Mouse (Mus musculus) megakaryocyte progenitor cell, adult 5-6 weeks (primary cell): ENCODE measurements around the gene Tbcd. TPM values are rescaled to one million over a fixed set of nuclear protein-coding genes. Genes with fewer than 3 reads are reported as not detected.
A peak's percentile ranks its signal among the peaks of the same experiment; 100 is the strongest.

Experiments used
- ATAC-seq: replicated peaks from 2 replicates; pipeline ENCODE4 v1.8.0; 2016; ENCODE audit warnings: mild to moderate bottlenecking, moderate TSS enrichment, inconsistent platforms; ENCODE audit not compliant: poor library complexity
- total RNA-seq, 2 experiments: library from RNA; stranded (forward) in 1 of 2; stranded (reverse) in 1 of 2; fragments of 157-497, 149-512 nt in 1 of 2; fragments of 200-1000 nt in 1 of 2; gene quantifications; 2 replicates each; pipeline versions ENCODE4 v1.2.3 to v1.2.4; 2015 to 2017

Tbcd gene
- 32.7 and 36.7 TPM in 2 replicates for total RNA-seq (2015)
- total RNA-seq (2017) = 38.8 and 54.1 TPM in 2 replicates

DNA sequence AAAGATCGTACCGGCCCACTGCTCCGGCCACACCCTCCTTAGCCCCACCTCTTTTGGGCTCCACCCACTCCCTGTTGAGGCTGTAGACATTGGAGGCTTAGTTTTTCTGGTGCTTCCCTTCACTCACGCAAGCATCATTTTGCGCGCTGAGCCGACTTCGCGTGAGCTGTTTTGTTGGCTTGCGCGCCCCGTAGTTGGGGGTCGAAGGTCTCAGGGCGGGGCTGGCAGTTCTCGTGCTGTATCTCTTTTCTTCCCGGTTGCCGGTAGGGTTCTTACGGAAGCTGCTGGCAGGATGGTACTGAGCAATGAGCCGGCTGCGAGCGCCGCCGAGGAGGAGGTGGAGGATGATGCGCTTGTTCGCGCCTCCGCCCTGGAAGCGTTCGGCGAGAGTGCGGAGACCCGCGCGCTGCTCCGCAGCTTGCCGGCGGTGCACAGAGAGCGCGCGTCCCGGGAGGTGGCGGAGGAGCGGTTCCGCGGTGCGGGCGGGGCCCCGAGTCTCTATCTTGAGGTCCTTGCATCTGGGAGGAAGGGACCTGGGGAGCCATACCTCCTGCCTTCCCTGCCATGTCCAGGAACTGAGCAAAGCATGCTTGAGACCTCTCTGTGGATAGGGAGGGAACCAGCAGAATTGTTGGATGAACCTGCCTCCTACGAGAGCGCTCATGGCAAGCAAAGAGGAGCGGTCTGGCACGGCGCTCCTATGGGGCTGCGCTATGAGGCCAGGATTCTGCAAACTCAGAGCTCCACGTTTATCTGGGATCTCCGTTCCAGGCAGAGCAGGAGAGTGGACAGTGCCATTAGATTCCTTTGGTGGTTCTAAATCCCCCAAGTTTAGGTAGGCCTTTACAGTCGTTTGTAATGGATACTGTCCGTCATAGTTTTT lies at the start of gene Tbcd:
Tbcd (plus strand) TSS at position 197 of the 883 bp plus-strand sequence.
- peak; percentile 98 for ATAC-seq

DNA sequence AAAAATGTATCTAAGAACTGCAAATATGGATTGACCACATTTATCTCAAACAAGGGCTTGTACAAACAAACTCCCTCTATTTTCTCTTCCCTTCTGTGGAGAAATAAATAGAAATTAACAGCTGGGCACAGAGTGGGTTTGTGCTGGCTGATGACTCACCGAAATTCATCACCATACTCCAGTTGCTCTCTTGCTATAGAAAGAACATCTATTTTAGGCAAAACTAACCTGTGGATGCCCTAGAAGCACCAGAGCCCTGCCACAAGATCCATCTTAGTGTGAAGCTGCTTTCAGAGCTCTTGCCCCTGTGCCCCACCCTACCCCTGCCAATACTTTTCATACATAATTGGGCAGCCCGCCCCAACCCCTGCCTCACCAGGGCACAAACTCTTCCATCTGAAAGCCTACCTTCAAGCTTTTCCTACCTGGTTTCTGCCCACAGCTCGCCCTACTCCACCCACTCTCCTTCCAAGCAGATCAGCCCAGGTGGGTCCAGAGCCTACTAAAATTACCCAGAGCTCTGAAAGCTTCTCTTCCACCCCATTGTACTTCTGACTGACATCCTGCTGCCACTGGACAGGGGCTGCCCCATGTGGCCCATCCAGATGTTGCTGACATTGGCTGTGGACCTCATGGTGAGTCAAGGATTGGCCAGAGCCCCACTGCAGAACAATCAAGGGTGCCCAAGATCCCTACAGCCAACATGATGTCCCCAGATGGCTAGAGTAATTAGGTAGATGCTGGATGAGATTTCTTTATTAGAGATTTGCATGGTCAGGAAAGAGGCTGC lies 44.2 kb upstream of the Tbcd start:
- no peak for ATAC-seq

GRCm38 (mm10) chr11:121414762-121415161 lies 37.0 kb upstream of the Tbcd start:
- no peak for ATAC-seq

- ATAC-seq = no peak
Observed at GRCm38 (mm10) chr11:121415351-121415750, 36.4 kb upstream of the Tbcd start.

DNA sequence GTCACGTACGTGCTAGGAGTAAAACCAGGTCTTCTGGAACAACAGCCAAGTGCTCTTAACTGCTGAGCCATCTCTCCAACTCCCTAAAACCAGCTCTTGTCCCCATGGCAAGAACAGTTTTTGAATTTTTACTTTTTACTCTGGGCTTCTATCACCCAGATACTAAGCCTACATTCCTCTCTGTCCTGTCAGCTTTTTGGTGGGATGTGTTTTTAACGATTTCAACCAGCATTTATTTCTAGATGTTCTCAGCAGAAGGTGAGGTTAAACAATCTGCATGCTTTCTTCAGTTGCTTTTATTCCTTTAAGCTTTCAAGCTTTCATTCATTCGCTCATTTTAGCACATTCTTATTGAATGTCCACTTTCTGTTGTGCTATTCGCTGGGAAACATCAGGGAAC lies 33.8 kb upstream of the Tbcd start:
- no peak for ATAC-seq

DNA sequence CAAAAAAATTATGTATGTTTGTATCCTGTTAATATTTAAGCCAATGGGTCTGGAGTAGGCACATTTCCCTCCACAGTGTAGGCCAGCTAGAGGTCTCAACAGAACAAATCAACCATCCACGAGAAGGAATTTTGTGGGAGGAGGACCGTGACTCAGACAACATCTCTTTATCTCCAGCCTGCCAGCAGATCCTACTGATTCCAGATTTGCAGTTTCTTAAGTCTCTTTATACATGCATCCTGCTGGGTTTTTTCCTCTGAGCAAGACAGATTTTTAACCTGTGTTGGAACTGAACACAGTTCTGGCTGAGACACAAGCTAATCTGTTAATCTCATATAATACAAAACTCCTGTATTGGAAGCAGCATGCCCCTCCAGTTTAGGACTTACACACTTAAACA lies 32.8 kb upstream of the Tbcd start:
- no peak for ATAC-seq

- no peak for ATAC-seq
Observed at GRCm38 (mm10) chr11:121420379-121420778, 31.4 kb upstream of the Tbcd start.

DNA sequence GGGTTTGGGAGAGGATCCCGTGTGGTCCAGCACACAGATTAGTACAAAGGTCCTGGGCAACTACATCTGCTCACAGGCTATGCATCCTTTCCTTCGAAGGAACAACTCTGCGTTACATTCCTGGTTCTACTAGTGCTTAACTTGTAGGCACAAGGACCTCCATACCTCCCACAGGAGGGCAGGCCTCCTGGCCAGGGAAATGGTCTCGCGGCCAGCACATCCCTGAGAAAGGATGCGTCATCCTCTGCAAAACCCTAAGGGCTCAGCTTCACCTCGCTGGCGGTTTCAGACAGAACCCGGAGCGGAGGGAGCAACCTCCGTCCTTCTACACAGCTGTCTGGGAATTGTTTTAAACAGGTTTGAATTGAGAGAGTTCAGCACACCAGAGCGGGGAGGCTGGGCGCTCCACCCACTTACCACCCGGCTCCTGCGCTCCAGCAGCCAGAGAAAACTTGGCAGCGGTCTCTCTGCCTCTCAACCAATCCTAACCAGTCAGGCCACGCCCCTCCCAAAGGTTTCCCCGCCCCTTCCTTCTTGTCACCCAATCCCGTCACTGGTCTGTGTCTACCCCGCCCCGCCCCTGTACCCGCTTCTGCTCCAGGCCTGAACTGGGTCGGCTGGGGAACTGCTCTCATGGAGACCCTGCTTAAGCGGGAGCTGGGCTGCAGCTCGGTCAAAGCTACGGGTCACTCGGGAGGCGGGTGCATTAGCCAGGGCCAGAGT lies 30.8 kb upstream of the Tbcd start, which contains the start of gene Fn3krp:
Fn3krp (plus strand) TSS at position 572 of the 723 bp plus-strand sequence.
- ATAC-seq = peak; percentile 96

- peak; percentile 49 for ATAC-seq
Observed at GRCm38 (mm10) chr11:121421553-121422173, 30.1 kb upstream of the Tbcd start.

GRCm38 (mm10) chr11:121433397-121433796 lies 18.4 kb upstream of the Tbcd start:
- peak; percentile 56 for ATAC-seq

DNA sequence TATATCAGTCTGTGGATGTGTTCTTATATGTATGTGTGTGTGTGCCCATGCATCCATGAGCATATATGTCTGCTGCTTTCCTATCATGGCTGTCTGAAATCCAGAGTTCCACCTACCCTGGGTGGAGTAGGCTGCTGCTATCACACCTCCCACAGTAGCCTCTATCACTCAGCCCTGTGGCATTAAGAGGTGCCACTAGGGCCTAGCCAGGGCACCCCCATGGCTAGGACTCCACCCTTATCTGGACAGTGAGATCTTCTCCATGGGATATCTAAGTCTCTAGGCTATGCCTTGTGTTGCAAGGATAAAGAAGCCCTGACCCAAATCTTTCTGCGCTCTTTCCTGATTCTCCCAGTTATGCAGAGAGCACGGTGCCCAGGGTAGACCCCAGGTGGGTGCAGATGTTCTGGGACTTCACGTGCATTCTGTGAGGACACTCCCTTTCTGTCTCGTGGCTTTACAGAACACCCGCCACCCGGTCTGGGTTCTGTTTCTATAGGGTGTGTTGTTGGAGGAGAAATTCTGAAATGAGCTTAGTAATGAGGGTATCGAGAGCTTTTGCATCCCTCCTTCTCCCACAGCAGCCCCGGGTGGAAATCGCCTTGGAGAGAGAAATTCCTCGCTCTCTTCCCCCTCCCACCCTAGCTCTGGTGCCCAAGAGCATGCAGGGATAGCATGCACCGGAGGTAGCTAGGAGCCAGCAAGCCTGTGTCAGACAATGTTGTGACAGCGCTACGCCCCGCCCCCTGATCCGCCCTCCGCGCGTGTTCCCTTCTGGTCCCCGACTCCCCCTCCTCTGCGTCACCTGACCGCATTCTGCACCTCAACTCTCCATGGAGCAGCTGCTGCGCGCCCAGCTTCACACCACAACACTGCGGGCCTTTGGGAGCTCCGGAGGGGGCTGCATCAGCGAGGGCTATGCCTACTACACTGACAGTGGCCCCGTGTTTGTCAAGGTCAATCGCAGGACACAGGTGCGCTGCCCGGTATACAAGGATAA lies 17.3 kb upstream of the Tbcd start, which contains the start of gene Fn3k:
Fn3k (plus strand) TSS at position 758 of the 1,000 bp plus-strand sequence.
- ATAC-seq = peak; percentile 74

DNA sequence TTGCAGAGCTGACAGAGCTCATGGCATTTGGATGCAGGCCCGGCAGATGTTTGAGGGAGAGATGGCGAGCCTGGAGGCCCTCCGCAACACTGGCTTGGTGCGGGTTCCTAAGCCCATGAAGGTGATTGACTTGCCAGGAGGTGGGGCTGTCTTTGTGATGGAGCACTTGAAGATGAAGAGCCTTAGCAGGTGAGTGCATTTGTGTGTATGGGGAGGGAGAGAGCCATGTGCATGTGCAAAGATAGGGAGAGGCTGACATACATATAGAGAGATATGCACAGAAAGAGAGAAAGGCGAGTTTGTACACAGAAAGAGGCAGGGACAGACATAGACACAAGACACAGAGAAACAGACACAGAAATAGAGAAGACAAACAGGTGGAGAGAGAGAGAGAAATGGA lies 14.5 kb upstream of the Tbcd start:
- no peak for ATAC-seq

- no peak for ATAC-seq
Observed at GRCm38 (mm10) chr11:121439686-121440292, 12.0 kb upstream of the Tbcd start.

DNA sequence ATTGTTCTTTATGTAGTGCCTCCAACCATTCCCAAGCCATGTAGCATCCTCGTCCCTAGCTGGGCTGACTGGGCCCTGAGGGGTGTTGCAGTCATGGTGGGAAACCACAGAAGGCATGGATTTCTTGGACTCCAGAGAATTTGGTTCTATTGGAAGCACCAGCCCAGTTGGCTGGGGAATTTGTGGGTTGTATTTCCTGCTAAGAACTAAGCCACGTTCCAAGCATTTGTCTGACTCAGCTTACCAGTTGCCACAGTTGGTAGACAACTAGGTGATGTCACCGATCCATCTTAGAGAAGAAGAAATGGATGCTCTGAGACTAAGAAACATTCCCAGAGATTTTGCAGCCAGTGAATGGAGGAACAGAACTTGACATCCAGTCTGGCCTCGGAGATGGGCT lies 10.1 kb upstream of the Tbcd start:
- no peak for ATAC-seq

GRCm38 (mm10) chr11:121442076-121442475 lies 9.7 kb upstream of the Tbcd start:
- ATAC-seq = no peak

GRCm38 (mm10) chr11:121451216-121451726 lies 478 bp upstream of the Tbcd start:
- no peak for ATAC-seq

DNA sequence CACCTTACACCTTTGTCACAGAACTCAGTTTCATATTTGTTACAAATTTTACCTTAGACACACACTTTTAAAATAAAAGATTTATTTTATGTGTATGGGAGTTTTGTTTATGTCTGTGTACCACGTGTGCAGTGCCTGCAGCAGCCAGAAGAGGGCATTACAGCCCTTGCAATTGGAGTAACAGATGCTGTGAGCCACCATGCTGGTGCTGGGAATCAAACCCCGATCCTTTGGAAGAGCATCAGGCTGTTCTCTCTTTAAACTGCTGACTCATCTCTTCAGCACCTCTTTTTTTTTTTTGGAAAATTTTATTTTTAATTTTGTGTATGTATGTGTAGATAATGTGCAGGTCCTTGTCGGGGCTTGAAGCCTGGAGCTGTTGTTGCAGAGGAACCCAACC lies 6.1 kb downstream of the Tbcd start:
- ATAC-seq = no peak

GRCm38 (mm10) chr11:121467408-121467807 lies 15.7 kb downstream of the Tbcd start:
- no peak for ATAC-seq

DNA sequence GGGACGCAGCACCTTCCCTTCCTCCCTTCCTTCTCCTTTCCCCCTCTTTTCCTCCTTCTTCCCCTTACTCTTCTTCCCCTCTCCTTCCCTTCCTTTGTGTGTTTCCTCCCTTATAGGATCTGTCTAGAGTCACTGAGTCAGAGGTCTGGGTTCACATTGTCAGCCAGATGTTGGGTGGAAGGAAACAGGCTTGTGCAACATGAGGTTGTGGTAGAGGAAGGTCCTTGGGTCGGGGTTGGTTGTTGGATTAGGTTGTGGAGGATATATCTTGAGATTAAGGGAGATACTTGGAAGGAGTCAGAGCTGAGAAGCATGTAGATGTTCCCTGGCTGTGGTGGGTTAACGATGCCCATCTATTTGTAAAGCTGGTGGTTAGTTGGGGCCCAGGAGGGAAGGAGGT lies 23.1 kb downstream of the Tbcd start:
- peak; percentile 47 for ATAC-seq
